Mouse (Mus musculus) midbrain, embryonic 16.5 days (tissue): ENCODE results near the gene Olfr97. TPM values are rescaled to one million over a fixed set of nuclear protein-coding genes. Genes with fewer than 3 reads are reported as not detected.
"Not testable (repeated sequence)": the region's sequence is repeated elsewhere in the genome, so short reads cannot be mapped to it uniquely, and the experiment has no call there.

Source experiments
- ATAC-seq: fragments of 200-750 bp; cut with Nextera tagmentation; 2 replicates; pipeline ENCODE4 v1.8.0; 2017; ENCODE audit warnings: moderate TSS enrichment
- H3K27ac ChIP-seq: fragments of 300-500 bp; sonication (generic); 2 replicates; pipeline ENCODE4 v1.5.1; 2014; ENCODE audit warnings: mild to moderate bottlenecking, low read length, mixed read lengths
- H3K27me3 ChIP-seq: fragments of 300-500 bp; sonication (generic); 2 replicates; pipeline ENCODE4 v1.6.1; 2014; ENCODE audit warnings: low read depth, low read length, mixed read lengths; ENCODE audit not compliant: control insufficient read depth, insufficient read depth
- H3K36me3 ChIP-seq: fragments of 300-500 bp; sonication (generic); 2 replicates; pipeline ENCODE4 v1.6.1; 2014; ENCODE audit warnings: mild to moderate bottlenecking, low read length, moderate library complexity, mixed read lengths; ENCODE audit not compliant: control insufficient read depth, insufficient read depth
- H3K4me1 ChIP-seq: fragments of 300-500 bp; sonication (generic); 2 replicates; pipeline ENCODE4 v1.6.1; 2014; ENCODE audit warnings: mild to moderate bottlenecking, low read length, mixed read lengths; ENCODE audit not compliant: control insufficient read depth, insufficient read depth
- H3K4me2 ChIP-seq: fragments of 300-500 bp; sonication (generic); 2 replicates; pipeline ENCODE4 v1.6.1; 2014; ENCODE audit warnings: mild to moderate bottlenecking, low read length, mixed read lengths
- H3K4me3 ChIP-seq: fragments of 300-500 bp; sonication (generic); 2 replicates; pipeline ENCODE4 v1.5.1; 2014; ENCODE audit warnings: low read depth, mild to moderate bottlenecking, low read length, moderate library complexity, mixed read lengths
- H3K9ac ChIP-seq: fragments of 300-500 bp; sonication (generic); 2 replicates; pipeline ENCODE4 v1.6.1; 2014; ENCODE audit warnings: low read depth, low read length, mixed read lengths
- H3K9me3 ChIP-seq: fragments of 300-500 bp; sonication (generic); replicated peaks from 2 replicates; pipeline ENCODE4 v1.6.1; 2014; ENCODE audit warnings: mild to moderate bottlenecking, low read length, mixed read lengths; ENCODE audit not compliant: control insufficient read depth, poor library complexity, severe bottlenecking
- WGBS: fragments of 180-500 bp; shearing (Covaris S2); extraction: QIAGEN DNeasy Blood & Tissue Kit; methylation state at CpG from one replicate; pipeline ENCODE4 v1.1.7; 2014; 5-methylcytosine and 5-hydroxymethylcytosine counted together
- polyA plus RNA-seq: library from polyadenylated mRNA; unstranded; fragments of >200 nt; fragmentation: Nextera tagmentation; extraction: Ambion mirVana; gene quantifications from 2 replicates; pipeline ENCODE4 v1.2.1, GENCODE M21; 2015

Olfr97 gene
- not detected in 2 replicates for polyA plus RNA-seq

GRCm38 (mm10) chr17:37237230-37237629, at the start of gene Olfr97:
Olfr97 (minus strand) TSS chr17:37237330.
- H3K4me1 ChIP-seq, H3K36me3 ChIP-seq, H3K27me3 ChIP-seq, H3K27ac ChIP-seq, H3K4me3 ChIP-seq, H3K4me2 ChIP-seq, H3K9ac ChIP-seq, ATAC-seq, H3K9me3 ChIP-seq: not testable (repeated sequence)
- WGBS, result 87% methylated on average over 2 of the region's 2 CpGs

- 74% methylated on average over 1 of the region's 1 CpGs for WGBS
- Histone ChIP-seq H3K4me1 (no peaks in the 10 kb centered on the region), H3K27me3 (no peaks in the 10 kb centered on the region), H3K27ac (no peak within 1 kb of the TSS), H3K9me3 (no peaks in the 10 kb centered on the region), H3K4me2 (no peak within 1 kb of the TSS), H3K4me3 (no peak within 1 kb of the TSS), H3K36me3 (no peaks in the 10 kb centered on the region), H3K9ac (no peak within 1 kb of the TSS)
- ATAC-seq, result no peak
Observed at GRCm38 (mm10) chr17:37283360-37283759, 46.2 kb upstream of the Olfr97 start, which contains the start of gene Olfr99. Olfr99 (minus strand) TSS chr17:37283460.

GRCm38 (mm10) chr17:37280331-37280730, 43.2 kb upstream of the Olfr97 start:
- Histone ChIP-seq H3K4me2 (no peak overlapping the region), H3K4me1 (no peaks in the 10 kb centered on the region), H3K9ac (no peak overlapping the region), H3K4me3 (no peak overlapping the region), H3K36me3 (no peaks in the 10 kb centered on the region), H3K9me3 (no peaks in the 10 kb centered on the region), H3K27me3 (no peaks in the 10 kb centered on the region), H3K27ac (no peak overlapping the region)
- WGBS, result 68% methylated on average over 1 of the region's 1 CpGs
- no peak for ATAC-seq

GRCm38 (mm10) chr17:37276573-37276972, 39.4 kb upstream of the Olfr97 start:
- no peak for ATAC-seq

GRCm38 (mm10) chr17:37275626-37276248, 38.6 kb upstream of the Olfr97 start:
- ATAC-seq, result no peak
- Histone ChIP-seq H3K36me3 (no peaks in the 10 kb centered on the region), H3K4me3 (no peak overlapping the region), H3K27ac (no peak overlapping the region), H3K9ac (no peak overlapping the region), H3K4me2 (no peak overlapping the region), H3K27me3 (no peaks in the 10 kb centered on the region), H3K4me1 (no peaks in the 10 kb centered on the region), H3K9me3 (no peaks in the 10 kb centered on the region)
- WGBS, result 86% methylated on average over 2 of the region's 2 CpGs

More at GRCm38 (mm10) chr17:37276573-37276972, 39.4 kb upstream of the Olfr97 start:
- no peak overlapping the region for H3K9ac ChIP-seq
- no peak overlapping the region for H3K4me2 ChIP-seq
- no peak overlapping the region for H3K27ac ChIP-seq
- no peaks in the 10 kb centered on the region for H3K36me3 ChIP-seq
- no peak overlapping the region for H3K4me3 ChIP-seq
- H3K4me1 ChIP-seq, result no peaks in the 10 kb centered on the region
- H3K27me3 ChIP-seq, result no peaks in the 10 kb centered on the region
- H3K9me3 ChIP-seq, result no peaks in the 10 kb centered on the region

GRCm38 (mm10) chr17:37270702-37271092, 33.6 kb upstream of the Olfr97 start:
- 71% methylated on average over 8 of the region's 8 CpGs for WGBS
- Histone ChIP-seq H3K4me3 (peak overlapping the region; percentile 59), H3K9ac (0 out of 2 replicates have a peak overlapping the region, but pooled peaks have one; percentile 62), H3K27me3 (no peaks in the 10 kb centered on the region), H3K9me3 (no peaks in the 10 kb centered on the region), H3K27ac (no peak overlapping the region), H3K36me3 (no peaks in the 10 kb centered on the region), H3K4me1 (peaks cover 2% of the 10 kb centered on the region; the same call in 1 of the 2 replicates), H3K4me2 (peak overlapping the region; percentile 99)
- peak; percentile 14 for ATAC-seq

GRCm38 (mm10) chr17:37270058-37270701, 33.0 kb upstream of the Olfr97 start, which contains the start of gene H2-M3:
H2-M3 (plus strand) TSS chr17:37270220.
- H3K9ac ChIP-seq, result peak within 1 kb of the TSS; percentile 62
- H3K27ac ChIP-seq, result no peak within 1 kb of the TSS
- H3K36me3 ChIP-seq, result no peaks in the 10 kb centered on the region
- 2% methylated on average over 26 of the region's 26 CpGs for whole genome bisulfite sequencing
- ATAC-seq, result peak; percentile 98
- peak within 1 kb of the TSS; percentile 59 for H3K4me3 ChIP-seq
- no peaks in the 10 kb centered on the region for H3K9me3 ChIP-seq
- peak within 1 kb of the TSS; percentile 99 for H3K4me2 ChIP-seq
- H3K4me1 ChIP-seq, result peaks cover 2% of the 10 kb centered on the region; the same call in 1 of the 2 replicates
- no peaks in the 10 kb centered on the region for H3K27me3 ChIP-seq

- ATAC-seq, result no peak
- Histone ChIP-seq H3K27ac (no peak within 1 kb of the TSS), H3K4me3 (no peak within 1 kb of the TSS), H3K9me3 (no peaks in the 10 kb centered on the region), H3K4me2 (no peak within 1 kb of the TSS), H3K9ac (no peak within 1 kb of the TSS), H3K27me3 (no peaks in the 10 kb centered on the region), H3K36me3 (no peaks in the 10 kb centered on the region), H3K4me1 (no peaks in the 10 kb centered on the region)
- WGBS, result 88% methylated on average over 1 of the region's 1 CpGs
Observed at GRCm38 (mm10) chr17:37263626-37264025, 26.5 kb upstream of the Olfr97 start, which contains the start of gene Olfr98. Olfr98 (minus strand) TSS chr17:37263749.

- Histone ChIP-seq H3K4me3 (no peak overlapping the region), H3K36me3 (no peaks in the 10 kb centered on the region), H3K4me1 (no peaks in the 10 kb centered on the region), H3K9ac (no peak overlapping the region), H3K27me3 (no peaks in the 10 kb centered on the region), H3K4me2 (no peak overlapping the region), H3K27ac (no peak overlapping the region), H3K9me3 (no peaks in the 10 kb centered on the region)
- 23% methylated on average over 1 of the region's 1 CpGs for WGBS
- ATAC-seq, result no peak
Observed at GRCm38 (mm10) chr17:37250544-37250943, 13.4 kb upstream of the Olfr97 start.
